19 mouse cellular contexts compared by ENCODE assay signal in genomic region chr10:13600926-13601325, GRCm38 (mm10). TPM values are rescaled to one million over a fixed set of nuclear protein-coding genes. Genes with fewer than 3 reads are reported as not detected.
DNase-seq lines count a peak whose midpoint lies in the region; ATAC-seq lines count a peak whose summit lies in the region.
"Had no signal": no experiment of that assay in that cellular context is flagged by ENCODE, and none has a peak within 500 bp of the region (broad histone marks: within the 10 kb centered on the region; RNA-seq: fewer than 3 reads in every experiment).

No protein-coding gene starts in this region.

- no peaks in the 10 kb centered on the region for H3K27me3 ChIP-seq in neural tube, embryonic 15.5 days (replicated peaks)
- H3K27me3 ChIP-seq: embryonic facial prominence, embryonic 12.5 days; midbrain, embryonic 15.5 days had no signal

- intact Hi-C loops in left cerebral cortex, postnatal 4 days (cut with DNase I) = no loop called here

- H3K4me1 ChIP-seq in neural tube, embryonic 15.5 days = no peaks in the 10 kb centered on the region
- H3K4me1 ChIP-seq: embryonic facial prominence, embryonic 12.5 days; midbrain, embryonic 15.5 days had no signal

- ATAC-seq in megakaryocyte-erythroid progenitor cell, adult 5-6 weeks (replicated peaks; ENCODE audit: low FRiP score, low TSS enrichment, poor library complexity, severe bottlenecking) = no peak
- ATAC-seq in neural tube, embryonic 15.5 days (ENCODE audit: low FRiP score) = no peak
- ATAC-seq: lung, postnatal 0 days; midbrain, embryonic 15.5 days had no signal

- no peaks in the 10 kb centered on the region for H3K36me3 ChIP-seq in neural tube, embryonic 15.5 days
- H3K36me3 ChIP-seq: embryonic facial prominence, embryonic 12.5 days; midbrain, embryonic 15.5 days had no signal

- no peak overlapping the region for H3K9ac ChIP-seq in neural tube, embryonic 15.5 days (replicated peaks)
- H3K9ac ChIP-seq: embryonic facial prominence, embryonic 12.5 days; liver, embryonic 14.5 days; midbrain, embryonic 15.5 days had no signal

- no peak overlapping the region for H3K27ac ChIP-seq in neural tube, embryonic 15.5 days (replicated peaks)
- H3K27ac ChIP-seq: embryonic facial prominence, embryonic 12.5 days; liver, embryonic 14.5 days; midbrain, embryonic 15.5 days had no signal

- 68% methylated on average over 2 of the region's 2 CpGs for WGBS in neural tube, embryonic 15.5 days

- no peak overlapping the region for H3K4me2 ChIP-seq in neural tube, embryonic 15.5 days
- H3K4me2 ChIP-seq: embryonic facial prominence, embryonic 12.5 days; heart, embryonic 11.5 days; midbrain, embryonic 15.5 days had no signal

- peak; percentile 57 for DNase-seq in heart, adult 11 months
- DNase-seq in heart, adult 9 months (ENCODE audit: low spot score in 2 of 2) = no peak
- peak; percentile 18 for DNase-seq in 3134 (ENCODE audit: extremely low read depth, insufficient read length, low spot score)
- DNase-seq in frontal cortex, postnatal 36 days (ENCODE audit: low spot score in 2 of 2) = peak; percentile 49 to 61
- peak; percentile 17 for DNase-seq in left cerebral cortex, postnatal 4 days
- DNase-seq in thymus, adult 18-20 months = no peak
- DNase-seq: adrenal gland, postnatal 10 days; cerebellum, adult 8-10 months; gastrocnemius, postnatal 25 days; kidney, adult 2 months; kidney, postnatal 25 days; thymus, adult 2 months had no signal

- no peaks in the 10 kb centered on the region for H3K9me3 ChIP-seq in neural tube, embryonic 15.5 days (replicated peaks)
- H3K9me3 ChIP-seq: embryonic facial prominence, embryonic 12.5 days; midbrain, embryonic 15.5 days had no signal

- H3K4me3 ChIP-seq in neural tube, embryonic 15.5 days (replicated peaks) = no peak overlapping the region
- H3K4me3 ChIP-seq: embryonic facial prominence, embryonic 12.5 days; midbrain, embryonic 15.5 days had no signal

RNA-seq across cellular contexts. Expression of gene Pex3, which starts 48.0 kb away (rescaled TPM):
- 10 to 100 TPM; 23.4 to 25.5 TPM for total RNA-seq in left cerebral cortex, postnatal 4 days (2021)
- total RNA-seq in megakaryocyte-erythroid progenitor cell, adult 5-6 weeks (2014; fragmentation: Nextera tagmentation) = 25.5 and 29.3 TPM in 2 replicates
- 15.7 and 24.0 TPM in 2 replicates for total RNA-seq in megakaryocyte-erythroid progenitor cell, adult 5-6 weeks (2017)
- 25.7 and 25.8 TPM in 2 replicates for polyA plus RNA-seq in neural tube, embryonic 15.5 days (2015; fragmentation: Nextera tagmentation; extraction: Ambion mirVana)

RNA-seq across cellular contexts. Expression of gene Adat2, which starts 48.2 kb away (rescaled TPM):
- total RNA-seq in left cerebral cortex, postnatal 4 days (2021) = 1 to 10 TPM; 8.9 to 9.7 TPM
- total RNA-seq in megakaryocyte-erythroid progenitor cell, adult 5-6 weeks (2014; fragmentation: Nextera tagmentation) = 14.1 and 19.4 TPM in 2 replicates
- total RNA-seq in megakaryocyte-erythroid progenitor cell, adult 5-6 weeks (2017) = 4.4 and 5.3 TPM in 2 replicates
- polyA plus RNA-seq in neural tube, embryonic 15.5 days (2015; fragmentation: Nextera tagmentation; extraction: Ambion mirVana) = 2.0 and 2.4 TPM in 2 replicates

Comparison
In these comparisons a context has a peak if more than half of its experiments do, and no peak if none do; other contexts are left out.
1. DNase-seq: peak in heart, adult 11 months (single experiment), 3134 (single experiment), frontal cortex, postnatal 36 days (2 of 2) and left cerebral cortex, postnatal 4 days (single experiment); none in heart, adult 9 months (0 of 2) and thymus, adult 18-20 months (0 of 2).